Mouse (Mus musculus) limb, embryonic 14.5 days (tissue): ENCODE results near the gene Egln1. TPM values are rescaled to one million over a fixed set of nuclear protein-coding genes. Genes with fewer than 3 reads are reported as not detected.

ENCODE experiments used
- ATAC-seq: fragments of 200-750 bp; cut with Nextera tagmentation; 2 replicates; pipeline ENCODE4 v1.8.0; 2017; ENCODE audit warnings: low read depth, moderate number of reproducible peaks, moderate TSS enrichment; ENCODE audit not compliant: low FRiP score
- DNase-seq: peaks from one replicate; pipeline ENCODE4 v3.0.0-alpha.2; 2015; ENCODE audit warnings: low spot score
- H3K27ac ChIP-seq: fragments of 300-500 bp; sonication (generic); replicated peaks from 2 replicates; pipeline ENCODE4 v1.5.1; 2014; ENCODE audit warnings: low read depth, mild to moderate bottlenecking, low read length, moderate library complexity, mixed read lengths
- H3K27me3 ChIP-seq: fragments of 300-500 bp; sonication (generic); 2 replicates; pipeline ENCODE4 v1.6.1; 2014; ENCODE audit warnings: low read length, mixed read lengths; ENCODE audit not compliant: control insufficient read depth, insufficient read depth
- H3K36me3 ChIP-seq: fragments of 300-500 bp; sonication (generic); 2 replicates; pipeline ENCODE4 v1.6.1; 2014; ENCODE audit warnings: mild to moderate bottlenecking, low read length, moderate library complexity, mixed read lengths; ENCODE audit not compliant: control insufficient read depth, insufficient read depth
- H3K4me1 ChIP-seq: fragments of 300-500 bp; sonication (generic); 2 replicates; pipeline ENCODE4 v1.6.1; 2014; ENCODE audit warnings: antibody characterized with exemption, low read length, mixed read lengths; ENCODE audit not compliant: control insufficient read depth, insufficient read depth
- H3K4me2 ChIP-seq: fragments of 300-500 bp; sonication (generic); replicated peaks from 2 replicates; pipeline ENCODE4 v1.6.1; 2014; ENCODE audit warnings: low read depth, mild to moderate bottlenecking, low read length, moderate library complexity; ENCODE audit not compliant: severe bottlenecking
- H3K4me3 ChIP-seq: fragments of 300-500 bp; sonication (generic); replicated peaks from 2 replicates; pipeline ENCODE4 v1.5.1; 2014; ENCODE audit warnings: low read length
- H3K9ac ChIP-seq: fragments of 300-500 bp; sonication (generic); 2 replicates; pipeline ENCODE4 v1.6.1; 2014; ENCODE audit warnings: mild to moderate bottlenecking, low read depth, low read length, moderate library complexity; ENCODE audit not compliant: severe bottlenecking
- H3K9me3 ChIP-seq: fragments of 300-500 bp; sonication (generic); 2 replicates; pipeline ENCODE4 v1.6.1; 2016; ENCODE audit warnings: low read length; ENCODE audit not compliant: control insufficient read depth
- POLR2A ChIP-seq: fragments of 200-500 bp; IDR thresholded peaks from 2 replicates; pipeline ENCODE4 v1.8.0; 2012; ENCODE audit warnings: inconsistent platforms, mild to moderate bottlenecking, moderate library complexity, borderline replicate concordance; ENCODE audit not compliant: insufficient read depth, insufficient read length; ENCODE audit errors: extremely low read depth
- WGBS: fragments of 180-500 bp; shearing (Covaris S2); extraction: QIAGEN DNeasy Blood & Tissue Kit; methylation state at CpG from one replicate; pipeline ENCODE4 v1.1.7; 2014; 5-methylcytosine and 5-hydroxymethylcytosine counted together
- polyA plus RNA-seq, 2 experiments: library from polyadenylated mRNA; depleted of rRNA in 1 of 2; stranded (reverse) in 1 of 2; unstranded in 1 of 2; fragments of >200 nt; fragmentation: Nextera tagmentation in 1 of 2; extraction: Ambion mirVana in 1 of 2; gene quantifications; 2 replicates each; pipeline versions ENCODE4 v1.2.1 to v1.2.3; 2012 to 2014

Egln1 gene
- polyA plus RNA-seq, 2 experiments = 18.5 to 39.8 TPM

DNA sequence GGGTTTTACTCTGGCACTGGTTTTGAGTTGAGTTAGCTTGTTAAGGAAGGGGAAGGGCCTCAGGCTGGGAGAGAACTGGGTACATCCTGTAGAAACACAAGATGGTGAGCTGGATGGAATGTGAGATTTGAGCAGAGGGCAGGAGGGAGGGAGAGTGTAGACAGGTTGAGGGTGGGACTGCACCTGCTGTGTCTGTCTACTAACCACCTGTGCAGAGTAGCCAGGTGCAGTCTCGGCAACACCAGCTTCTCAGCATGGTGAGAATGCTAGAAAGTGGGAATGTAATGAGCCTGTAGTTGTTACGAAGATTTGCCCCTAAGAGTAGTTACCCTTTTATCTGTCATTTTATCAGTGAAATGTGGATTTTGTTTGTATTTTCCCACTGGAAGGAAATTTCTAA is 43.6 kb downstream of the Egln1 start:
- H3K36me3 ChIP-seq = peaks cover 83% of the 10 kb centered on the region
- H3K9me3 ChIP-seq = no peaks in the 10 kb centered on the region
- no peak overlapping the region for H3K4me3 ChIP-seq
- no peak for TF ChIP-seq POLR2A
- WGBS = 74% methylated on average over 2 of the region's 2 CpGs
- no peak for DNase-seq
- H3K27me3 ChIP-seq = no peaks in the 10 kb centered on the region
- H3K4me1 ChIP-seq = no peaks in the 10 kb centered on the region
- no peak overlapping the region for H3K4me2 ChIP-seq
- ATAC-seq = no peak
- no peak overlapping the region for H3K27ac ChIP-seq
- no peak overlapping the region for H3K9ac ChIP-seq

DNA sequence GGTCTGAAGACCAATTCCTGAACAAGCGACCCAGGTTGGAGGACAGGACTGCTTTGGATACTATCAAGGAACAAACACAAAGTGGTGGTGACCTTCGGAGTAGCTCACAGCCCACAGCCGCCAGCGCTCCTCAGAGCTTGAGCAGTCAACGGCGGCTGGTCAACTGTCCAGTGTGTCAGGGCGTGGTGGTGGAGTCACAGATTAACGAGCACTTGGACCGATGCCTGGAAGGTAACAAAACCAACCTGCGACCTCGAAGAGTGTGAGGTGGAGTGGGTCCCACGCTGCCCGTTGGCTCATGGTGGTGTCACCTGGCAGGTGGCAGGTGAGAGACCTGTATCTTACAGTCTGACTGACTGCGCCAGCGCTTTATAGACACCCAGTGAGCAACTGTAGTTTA is 45.9 kb downstream of the Egln1 start:
- Histone ChIP-seq H3K36me3 (peaks cover 76% of the 10 kb centered on the region), H3K9me3 (no peaks in the 10 kb centered on the region), H3K27ac (no peak overlapping the region), H3K4me3 (no peak overlapping the region), H3K27me3 (no peaks in the 10 kb centered on the region), H3K4me2 (no peak overlapping the region), H3K9ac (no peak overlapping the region), H3K4me1 (peaks cover 7% of the 10 kb centered on the region)
- 95% methylated on average over 15 of the region's 15 CpGs for WGBS
- TF ChIP-seq POLR2A = no peak
- no peak for ATAC-seq
- no peak for DNase-seq

DNA sequence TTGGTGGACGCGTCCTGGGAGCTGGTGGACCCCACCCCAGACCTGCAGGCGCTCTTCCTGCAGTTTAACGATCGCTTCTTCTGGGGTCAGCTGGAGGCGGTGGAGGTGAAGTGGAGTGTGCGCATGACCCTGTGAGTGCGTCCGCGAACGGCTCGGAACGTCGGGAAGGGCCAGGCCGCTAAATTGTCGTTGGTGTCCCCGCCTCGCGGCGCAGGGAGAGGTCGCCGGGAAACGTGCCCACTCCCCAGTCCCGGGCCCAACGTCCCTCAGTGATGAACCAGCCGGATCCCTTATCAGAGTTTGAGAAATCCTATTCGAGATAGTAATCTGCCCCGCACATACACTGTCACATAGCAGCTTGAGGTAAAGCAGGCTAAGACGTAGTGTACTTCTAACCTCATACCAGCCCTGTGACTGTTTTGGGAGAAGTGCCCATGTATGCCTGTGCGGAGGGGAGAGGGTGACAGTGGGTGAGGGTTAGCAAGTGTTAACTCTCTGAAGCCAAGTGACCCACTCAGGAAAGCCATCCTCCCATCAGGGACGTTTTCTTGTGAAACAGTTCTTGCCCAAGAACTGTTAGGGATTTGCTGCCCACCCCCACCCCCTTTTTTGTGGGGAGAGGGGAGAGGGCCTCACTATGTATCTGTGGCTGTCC is 50.7 kb downstream of the Egln1 start:
- no peak for DNase-seq
- Histone ChIP-seq H3K27ac (peak overlapping the region; percentile 43), H3K27me3 (no peaks in the 10 kb centered on the region), H3K9me3 (no peaks in the 10 kb centered on the region), H3K9ac (peak overlapping the region; percentile 77), H3K36me3 (peaks cover 54% of the 10 kb centered on the region), H3K4me3 (peak overlapping the region; percentile 89), H3K4me2 (peak overlapping the region; percentile 81), H3K4me1 (peaks cover 13% of the 10 kb centered on the region)
- 5% methylated on average over 31 of the region's 31 CpGs for WGBS
- ATAC-seq = no peak
- no peak for TF ChIP-seq POLR2A

DNA sequence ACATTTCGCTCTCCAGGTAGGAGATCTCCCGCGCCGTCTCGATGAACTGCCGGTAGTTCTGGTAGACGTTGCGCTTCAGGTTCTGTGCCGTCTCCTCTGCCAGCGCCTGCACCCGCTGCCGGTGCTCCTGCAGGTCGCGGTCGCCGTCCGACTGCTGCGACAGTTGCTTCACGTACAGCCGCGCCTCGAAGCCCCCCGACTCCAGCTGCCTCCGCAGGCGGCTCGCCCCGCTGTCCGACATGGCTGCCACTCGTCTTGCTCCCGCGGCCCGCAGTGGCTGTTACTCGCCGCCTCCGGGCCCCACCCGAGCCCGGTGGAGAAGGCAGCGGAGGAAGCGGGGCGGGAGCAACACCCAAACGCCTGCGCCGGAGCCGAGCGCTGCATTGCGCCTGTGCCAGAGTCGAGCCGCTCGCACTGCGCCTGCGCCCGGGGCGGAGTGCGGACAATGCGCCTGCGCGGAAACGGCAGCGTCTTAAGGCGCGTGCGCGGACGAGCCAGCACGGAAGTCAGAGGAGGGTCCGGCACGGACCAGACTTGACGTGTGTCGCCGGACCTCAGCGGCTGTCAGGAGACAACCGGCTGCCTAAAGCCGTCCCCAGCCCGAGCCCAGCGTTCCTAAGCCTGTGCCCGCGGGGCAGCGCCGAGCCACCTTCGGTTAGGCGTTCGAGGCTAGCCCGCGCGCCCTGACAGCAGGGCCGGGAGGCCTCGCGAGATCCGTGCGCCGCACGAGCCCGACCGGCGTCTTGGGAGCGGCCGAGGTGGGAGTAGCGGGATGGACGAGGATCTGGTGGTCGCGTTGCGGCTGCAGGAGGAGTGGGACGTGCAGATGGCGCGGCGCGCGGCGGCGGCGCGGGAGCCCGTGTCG is 51.5 kb downstream of the Egln1 start, which contains the start of the genes Exoc8 and Sprtn:
TSS of gene Exoc8 (minus strand) at position 320 of the 865 bp plus-strand sequence.
TSS of gene Sprtn (plus strand) at position 501 of the 865 bp plus-strand sequence.
- no peaks in the 10 kb centered on the region for H3K9me3 ChIP-seq
- H3K4me2 ChIP-seq = peak within 1 kb of the TSS; percentile 89
- peak within 1 kb of the TSS; percentile 89 for H3K4me3 ChIP-seq
- peaks cover 16% of the 10 kb centered on the region for H3K4me1 ChIP-seq
- H3K27me3 ChIP-seq = no peaks in the 10 kb centered on the region
- TF ChIP-seq POLR2A = no peak
- ATAC-seq = peak; percentile 90
- peak within 1 kb of the TSS; percentile 68 for H3K27ac ChIP-seq
- DNase-seq = peak; percentile 93
- peak within 1 kb of the TSS; percentile 77 for H3K9ac ChIP-seq
- WGBS = under 1% methylated on average over 84 of the region's 114 CpGs
- peaks cover 47% of the 10 kb centered on the region for H3K36me3 ChIP-seq

DNA sequence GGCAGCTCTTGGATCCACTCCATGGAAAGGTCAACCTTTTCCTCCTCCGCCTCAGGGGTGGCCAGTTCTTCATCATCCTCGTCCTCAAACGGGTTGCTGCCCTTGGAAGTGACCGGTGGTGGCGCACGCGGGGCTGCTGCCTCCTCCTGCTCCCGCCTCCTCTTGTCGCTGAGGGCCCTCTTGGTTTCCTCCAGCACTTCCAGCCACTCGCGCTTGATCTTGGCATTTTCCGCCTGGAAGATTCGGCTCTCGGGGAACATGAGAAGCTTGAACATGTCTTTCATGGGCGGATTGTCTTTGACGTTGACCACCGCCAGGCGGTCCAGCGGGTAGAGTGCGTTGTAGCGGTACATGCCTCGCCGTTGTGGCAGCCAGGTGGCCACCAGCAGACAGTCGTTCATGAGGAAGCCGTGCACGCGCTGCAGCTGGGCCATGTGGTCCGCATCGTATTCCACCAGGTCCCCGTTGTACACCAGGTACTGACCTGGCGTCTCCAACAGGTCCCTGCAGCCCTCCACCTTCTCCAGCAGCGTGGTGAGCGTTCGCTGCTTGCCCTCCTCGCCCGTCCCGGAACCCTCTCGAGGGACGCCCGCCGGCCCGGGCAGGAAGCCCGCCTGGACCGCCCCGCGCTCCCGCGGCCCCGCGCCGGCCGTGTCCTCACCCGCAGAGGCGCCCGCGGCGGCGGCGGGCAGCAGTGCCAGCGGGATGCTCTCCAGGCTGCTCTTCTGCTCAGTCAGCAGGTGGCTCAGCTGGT is 52.3 kb downstream of the Egln1 start:
- TF ChIP-seq POLR2A = no peak
- 1% methylated on average over 39 of the region's 60 CpGs for WGBS
- Histone ChIP-seq H3K9me3 (no peaks in the 10 kb centered on the region), H3K27me3 (no peaks in the 10 kb centered on the region), H3K36me3 (peaks cover 42% of the 10 kb centered on the region), H3K4me2 (peak overlapping the region; percentile 89), H3K9ac (peak overlapping the region; percentile 77), H3K4me3 (peak overlapping the region; percentile 89), H3K27ac (peak overlapping the region; percentile 68), H3K4me1 (peaks cover 16% of the 10 kb centered on the region)
- ATAC-seq (peak; percentile 28; the same call in 1 of the 2 replicates), DNase-seq (peak; percentile 56)
